Mouse (Mus musculus) adipocyte (in vitro differentiated cells): Measurements from ENCODE around the gene Ybx1.
A peak's percentile ranks its signal among the peaks of the same experiment; 100 is the strongest.

Source experiments
- DNase-seq: peaks from one replicate; pipeline ENCODE4 v3.0.0-alpha.2; 2016; ENCODE audit warnings: low spot score

Gene Ybx1

DNA sequence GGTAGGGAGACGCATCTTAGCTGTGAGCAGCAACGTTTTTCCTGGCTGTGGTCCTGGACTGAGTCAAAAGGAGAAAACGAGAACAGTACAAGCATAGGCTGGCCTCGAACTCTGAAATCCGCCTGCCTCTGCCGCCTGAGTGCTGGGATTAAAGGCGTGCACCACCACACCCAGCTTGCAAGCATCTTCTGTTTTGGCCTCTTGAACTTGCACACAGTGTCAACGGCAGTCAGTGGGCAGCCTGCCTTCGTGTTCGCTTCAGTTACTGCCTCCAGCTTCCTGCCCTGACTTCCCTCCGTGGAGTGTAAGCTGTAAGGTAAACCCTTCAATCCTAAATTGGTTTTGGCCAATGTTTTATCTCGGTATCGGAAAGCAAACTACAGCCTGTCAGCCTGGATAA is 27.8 kb downstream of the Ybx1 start:
- no peak for DNase-seq

DNA sequence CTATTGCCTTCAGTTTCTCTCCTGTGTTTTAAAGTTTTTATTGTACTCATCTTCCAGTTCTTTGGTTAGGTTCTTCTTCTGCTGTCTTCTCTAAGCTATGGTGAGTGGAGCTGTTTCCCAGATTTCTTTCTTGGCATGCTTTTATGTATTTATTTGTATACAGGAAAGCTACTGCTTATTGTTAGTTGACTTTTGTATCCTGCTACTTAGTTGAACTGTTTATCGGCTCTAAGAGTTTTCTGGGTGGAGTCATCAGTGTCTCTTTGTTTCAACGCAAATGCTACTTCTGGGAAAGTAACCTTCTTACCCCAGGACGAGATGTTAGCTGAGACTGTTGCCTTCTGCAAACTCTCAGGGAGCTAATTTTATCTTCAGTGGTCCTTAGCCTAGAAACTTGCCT is 30.9 kb downstream of the Ybx1 start:
- DNase-seq: no peak

DNA sequence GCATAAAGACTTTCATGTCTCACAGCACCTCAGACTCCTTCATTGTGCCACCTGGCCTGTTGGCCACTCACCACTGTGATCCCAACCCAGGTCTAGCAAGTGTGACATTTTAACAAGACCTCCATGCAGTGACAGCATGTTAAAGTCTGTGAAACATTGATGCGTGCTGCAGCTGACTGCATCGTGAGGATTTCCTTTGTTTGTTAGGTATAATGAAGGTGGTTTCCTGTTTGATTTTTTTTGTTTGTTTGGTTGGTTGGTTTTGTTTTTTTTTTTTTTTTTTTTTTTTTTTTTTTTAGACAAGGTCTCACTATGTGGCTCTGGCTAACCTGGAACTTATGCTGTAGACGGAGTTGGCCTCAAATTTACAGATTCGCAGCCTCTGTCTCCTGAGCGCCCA is 31.9 kb downstream of the Ybx1 start:
- DNase-seq: no peak

DNA sequence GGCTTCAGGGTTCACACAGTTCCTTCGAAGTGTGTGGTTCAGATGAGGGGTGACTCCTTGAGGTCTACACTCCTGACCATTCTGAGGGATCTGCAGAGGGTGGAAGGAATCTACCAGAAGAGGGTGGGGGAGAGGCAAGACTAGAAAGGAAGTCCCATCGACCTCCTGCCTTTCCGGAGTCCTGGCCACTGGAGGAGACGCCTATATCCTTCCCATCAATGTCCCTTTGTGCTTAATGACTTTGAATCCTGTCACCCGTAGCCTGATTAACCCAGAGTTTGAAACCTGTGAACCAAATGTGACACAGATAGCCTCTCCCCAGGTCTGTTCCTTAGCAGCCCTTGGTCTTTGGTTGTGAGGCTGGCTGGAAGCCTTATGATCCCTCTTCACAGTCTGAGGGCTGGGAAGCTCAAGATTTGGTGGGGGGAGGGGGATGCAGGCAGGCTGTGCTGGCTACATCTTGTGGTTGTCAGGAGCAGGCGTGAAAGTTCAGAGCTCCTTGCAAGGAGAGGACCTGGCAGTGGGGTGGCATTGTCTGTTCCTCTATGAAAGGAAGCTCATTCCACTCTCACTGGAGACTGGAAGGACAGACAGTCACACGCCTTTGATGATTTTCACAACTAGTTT is 33.2 kb downstream of the Ybx1 start:
- DNase-seq: no peak

DNA sequence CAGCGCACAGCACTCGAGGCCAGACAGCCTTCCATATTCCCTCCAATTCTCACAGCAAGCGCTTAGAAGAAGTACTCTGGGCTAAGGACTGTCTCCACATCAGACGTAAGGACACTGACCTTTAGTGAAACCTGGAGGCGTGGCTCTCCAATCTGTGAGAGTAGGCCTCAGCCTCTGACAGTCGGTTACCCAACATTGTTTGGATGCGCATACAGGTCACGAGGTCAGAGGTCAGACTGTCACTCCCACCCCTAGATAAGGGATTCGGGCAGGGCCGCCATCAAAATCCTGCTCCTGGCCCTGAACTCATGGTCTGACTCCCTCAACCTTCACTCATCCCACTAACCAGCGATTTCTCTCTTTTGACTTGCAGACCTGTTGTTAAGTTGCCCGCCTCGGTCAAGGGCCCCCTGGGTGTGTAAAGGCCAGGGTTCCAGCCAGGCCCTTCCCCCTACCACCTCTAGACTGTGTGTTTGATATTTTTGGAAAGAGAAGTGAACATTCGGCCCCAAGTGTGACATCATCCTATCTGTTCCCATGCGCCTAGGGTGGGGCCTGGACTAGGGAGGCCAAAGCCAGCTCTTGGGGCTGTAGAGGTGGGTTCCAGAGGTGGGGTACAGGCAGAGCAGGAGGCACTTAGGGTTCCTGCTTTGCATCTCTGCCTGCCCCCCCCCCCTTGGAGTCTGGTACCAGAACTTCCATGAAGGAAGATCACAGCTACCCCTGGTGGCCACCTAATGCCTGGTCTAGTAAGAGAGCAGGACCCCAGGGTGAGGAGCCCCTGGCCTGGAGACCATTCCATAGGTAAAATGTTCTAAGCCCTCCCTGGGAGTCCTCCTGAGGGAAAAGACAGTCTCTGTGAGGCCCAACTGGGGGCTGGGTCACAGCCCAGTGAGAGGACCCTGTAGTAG is 34.8 kb downstream of the Ybx1 start:
- DNase-seq: no peak

DNA sequence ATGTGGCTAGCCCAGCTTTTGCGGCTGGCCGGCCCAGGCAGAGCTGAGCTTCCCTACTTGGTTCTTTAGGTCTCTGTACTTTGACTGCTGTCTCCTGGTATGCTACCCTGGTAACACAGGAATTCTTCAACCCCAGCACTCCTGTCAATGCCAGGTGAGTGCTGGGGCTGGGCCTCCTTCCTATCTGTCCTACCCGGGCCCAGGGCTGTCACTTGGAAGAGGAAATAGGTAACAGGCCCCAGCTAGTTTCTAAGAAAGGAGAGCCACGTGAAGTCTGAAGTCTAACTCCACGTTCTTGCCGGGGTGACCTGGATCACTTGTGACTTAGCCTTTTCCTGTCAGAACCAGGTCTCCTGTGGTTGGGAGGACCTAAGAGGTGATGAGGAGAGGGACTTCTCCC is 37.3 kb downstream of the Ybx1 start:
- DNase-seq: no peak

DNA sequence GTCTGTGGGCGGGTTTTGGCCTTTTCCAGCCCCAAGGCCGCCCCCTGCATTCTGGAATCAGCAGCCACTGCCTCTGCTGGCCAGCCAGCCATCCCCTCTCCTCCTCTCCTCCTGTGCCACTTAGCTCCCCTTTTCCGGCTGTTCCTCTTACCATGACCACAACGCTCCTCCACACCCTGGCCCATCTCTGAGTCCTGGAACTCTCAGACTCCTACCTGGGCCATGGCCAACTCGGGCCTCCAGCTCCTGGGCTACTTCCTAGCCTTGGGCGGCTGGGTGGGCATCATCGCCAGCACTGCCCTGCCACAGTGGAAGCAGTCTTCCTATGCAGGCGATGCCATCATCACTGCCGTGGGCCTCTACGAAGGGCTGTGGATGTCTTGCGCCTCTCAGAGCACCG is 39.1 kb downstream of the Ybx1 start, which contains the start of gene Cldn19:
Cldn19 (plus strand) TSS at position 64 of the 400 bp plus-strand sequence.
- DNase-seq: no peak

DNA sequence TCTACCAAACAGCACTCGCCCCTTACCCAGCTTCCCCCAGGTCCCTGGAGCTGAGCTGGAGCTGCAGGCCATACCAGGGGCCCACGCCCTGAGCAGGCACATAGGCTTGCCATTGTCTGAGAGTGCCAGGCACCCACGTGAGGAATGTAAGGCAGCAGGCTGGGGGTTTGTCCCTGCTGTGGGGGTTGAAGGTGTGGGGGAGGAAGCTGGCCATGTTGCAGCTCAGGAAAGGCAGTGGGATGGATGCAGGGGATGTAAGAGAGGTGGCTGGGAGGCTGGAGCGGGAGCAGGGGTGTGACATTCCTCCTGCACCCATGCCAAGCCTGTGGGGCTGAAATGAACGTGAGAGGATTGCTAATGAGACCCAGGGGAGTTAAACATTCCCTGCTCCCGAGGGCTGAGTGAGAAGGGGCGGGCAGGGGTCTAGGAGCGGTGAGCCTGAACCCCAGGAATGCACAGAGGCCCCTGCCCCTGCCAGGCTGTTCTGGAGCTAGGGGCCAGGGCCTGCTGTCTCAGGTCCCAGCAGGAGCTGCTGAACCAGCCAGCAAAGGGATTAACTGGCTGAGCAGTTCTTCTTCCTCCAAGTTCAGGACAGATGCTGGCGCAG is 40.3 kb downstream of the Ybx1 start:
- no peak for DNase-seq

DNA sequence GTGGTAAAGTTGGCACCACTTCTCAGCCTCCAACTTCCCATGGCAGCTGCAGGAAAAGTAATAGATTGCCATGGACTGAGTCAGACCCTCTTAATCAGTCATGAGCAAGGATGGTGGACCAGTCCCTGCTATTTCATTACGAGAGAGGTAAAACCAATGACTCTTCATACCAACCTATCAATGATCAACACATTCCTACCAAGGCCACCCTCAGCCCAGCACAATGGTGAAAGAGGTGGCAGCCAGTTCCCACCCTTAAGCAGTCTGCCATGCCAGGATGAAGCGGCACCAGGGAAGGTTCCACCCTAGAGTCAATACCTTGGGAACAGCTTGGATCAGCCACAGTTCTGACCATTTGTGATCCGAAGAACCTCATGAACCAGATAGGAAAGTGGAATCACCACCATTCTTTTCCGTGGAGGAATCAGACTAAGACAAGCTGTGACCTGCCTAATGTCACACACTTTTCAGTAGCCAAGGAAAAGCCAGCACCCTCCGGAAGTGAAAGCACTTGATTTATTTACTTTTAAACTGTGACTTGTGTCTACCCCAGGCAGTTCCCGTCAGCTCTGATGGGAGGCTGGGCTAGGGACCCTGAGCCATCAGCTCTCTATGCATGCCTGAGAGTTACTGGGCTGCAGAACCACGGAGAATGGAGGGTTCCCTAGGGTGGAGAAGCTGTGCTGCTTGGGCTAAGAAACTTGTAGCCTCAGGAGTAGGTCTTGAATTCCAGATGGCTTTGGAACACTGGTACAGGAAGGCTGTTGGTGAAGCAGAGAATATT is 42.2 kb downstream of the Ybx1 start:
- no peak for DNase-seq

DNA sequence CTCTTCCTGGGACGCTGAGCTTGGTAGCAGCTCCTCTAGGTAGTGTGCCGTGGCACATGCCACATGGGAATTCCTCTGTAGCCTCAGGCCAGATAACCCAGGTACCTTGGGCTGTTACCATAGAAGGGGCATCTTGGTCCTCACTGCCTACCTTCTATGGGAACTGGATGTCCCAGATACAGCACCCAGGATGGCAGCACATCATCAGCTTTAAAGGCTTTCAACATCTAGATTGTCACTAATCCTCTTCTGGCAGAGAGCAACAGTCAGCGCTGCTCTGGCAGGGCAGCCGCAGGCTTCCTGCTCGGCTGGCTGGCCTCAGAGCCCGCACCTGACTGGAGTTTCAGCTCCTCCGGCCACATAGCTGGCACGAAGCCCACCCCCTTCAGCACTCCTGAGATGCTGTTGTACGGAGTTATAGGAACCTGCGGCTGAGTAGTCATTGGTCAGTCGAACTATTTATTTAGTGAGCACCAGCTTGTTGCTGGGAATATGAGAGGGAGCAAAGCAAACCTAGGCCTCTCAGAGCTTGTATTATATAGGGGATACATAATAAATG is 45.9 kb downstream of the Ybx1 start:
- no peak for DNase-seq

DNA sequence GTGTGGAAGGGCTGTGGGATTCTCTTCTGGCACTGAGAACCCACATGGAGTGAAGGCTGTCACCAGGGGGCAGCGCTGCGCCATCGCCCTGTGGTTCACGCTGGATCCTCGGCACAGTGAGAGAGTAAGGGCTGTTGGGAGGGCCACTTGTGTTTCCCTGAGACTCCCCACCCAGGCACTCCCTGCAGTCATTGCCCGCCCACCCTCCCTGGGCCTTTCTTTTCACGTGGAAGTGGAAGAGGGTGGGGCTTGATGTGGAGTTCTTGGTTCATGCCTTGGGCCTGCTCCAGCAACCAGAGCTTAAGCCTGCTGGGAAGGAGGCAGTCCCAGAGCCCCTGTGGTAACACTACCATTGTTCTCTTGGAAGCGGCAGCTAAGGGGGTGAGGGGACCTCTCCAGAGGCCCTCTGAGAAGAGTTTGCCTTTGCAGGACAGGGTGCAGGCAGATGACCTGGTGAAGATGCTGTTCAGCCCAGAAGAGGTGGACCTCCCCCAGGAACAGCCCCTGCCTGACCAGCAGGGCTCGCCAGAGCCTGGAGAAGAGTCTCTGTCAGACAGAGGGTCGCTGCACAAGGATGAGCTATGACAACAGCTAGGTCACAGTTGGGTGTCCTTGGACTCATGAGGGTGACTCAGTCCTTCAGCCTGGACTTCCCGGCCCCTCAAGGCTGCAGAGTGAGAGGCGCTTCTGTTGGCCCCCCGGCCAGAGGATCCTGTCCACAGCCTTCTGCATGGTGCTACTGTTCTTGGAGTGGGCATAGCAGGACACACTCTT is 46.8 kb downstream of the Ybx1 start:
- peak; percentile 53 for DNase-seq

DNA sequence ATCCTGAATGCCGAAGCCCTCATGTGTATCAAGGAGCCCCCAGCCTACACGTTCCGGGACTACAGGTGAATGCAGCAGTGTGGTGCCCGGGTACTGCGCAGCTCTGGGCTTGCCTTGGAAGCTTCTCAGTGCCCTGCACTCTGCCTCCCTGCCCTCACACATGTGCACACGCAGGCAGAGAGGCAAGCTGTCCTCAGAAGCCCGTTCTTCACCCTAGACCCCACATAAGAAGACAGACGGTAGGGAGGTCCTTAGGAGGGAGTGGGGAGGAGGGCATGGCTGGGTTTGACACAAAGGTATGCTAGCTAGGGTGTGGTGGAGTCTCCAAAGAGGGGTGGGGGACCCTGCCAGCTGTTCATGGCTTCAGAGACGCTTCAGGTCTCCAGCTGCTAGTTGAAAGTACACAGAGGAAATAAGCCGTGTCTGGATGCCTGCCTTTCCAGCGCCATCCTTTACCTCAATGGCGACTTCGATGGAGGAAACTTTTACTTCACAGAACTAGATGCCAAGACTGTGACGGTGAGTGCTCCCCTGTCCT is 47.6 kb downstream of the Ybx1 start:
- no peak for DNase-seq

DNA sequence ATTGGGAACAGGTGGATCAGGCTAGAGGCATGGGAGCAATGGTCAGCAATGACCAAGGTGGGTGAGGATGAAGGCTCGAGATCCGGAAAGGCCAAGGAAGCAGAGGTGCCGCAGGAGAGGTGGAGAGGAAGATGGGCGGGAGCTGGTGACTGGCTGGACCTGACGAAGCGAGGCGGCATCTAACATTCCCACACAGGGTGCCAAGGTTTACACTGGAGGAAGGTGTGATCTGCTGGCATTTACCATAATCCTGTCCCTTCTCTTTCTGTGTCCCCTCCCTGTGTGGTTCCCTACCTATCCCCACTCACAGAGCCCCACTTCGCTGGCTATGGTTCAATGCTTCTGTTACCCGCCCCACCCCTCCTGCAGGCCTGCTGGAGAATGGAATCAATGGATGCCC is 48.4 kb downstream of the Ybx1 start:
- no peak for DNase-seq

DNA sequence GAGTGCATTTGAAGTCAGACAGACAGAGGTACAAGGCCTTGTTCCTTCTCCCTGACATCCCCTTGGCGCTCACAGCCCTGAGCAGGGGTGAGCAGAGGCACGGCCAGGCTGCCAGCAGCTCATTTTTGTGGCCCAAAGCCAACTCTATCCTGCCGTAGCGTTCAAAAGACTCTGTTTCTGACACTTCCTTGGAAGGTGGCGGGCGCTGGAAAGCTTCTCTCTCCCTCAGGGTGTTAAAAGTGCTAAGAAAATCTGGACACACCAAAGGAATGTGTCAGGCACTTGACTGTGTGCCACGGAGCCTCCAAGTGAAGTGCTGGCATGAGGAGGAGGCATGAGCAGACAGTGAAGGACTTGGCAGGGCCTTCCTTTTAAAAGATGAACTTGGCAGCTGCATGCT is 48.8 kb downstream of the Ybx1 start:
- DNase-seq: peak; percentile 60

DNA sequence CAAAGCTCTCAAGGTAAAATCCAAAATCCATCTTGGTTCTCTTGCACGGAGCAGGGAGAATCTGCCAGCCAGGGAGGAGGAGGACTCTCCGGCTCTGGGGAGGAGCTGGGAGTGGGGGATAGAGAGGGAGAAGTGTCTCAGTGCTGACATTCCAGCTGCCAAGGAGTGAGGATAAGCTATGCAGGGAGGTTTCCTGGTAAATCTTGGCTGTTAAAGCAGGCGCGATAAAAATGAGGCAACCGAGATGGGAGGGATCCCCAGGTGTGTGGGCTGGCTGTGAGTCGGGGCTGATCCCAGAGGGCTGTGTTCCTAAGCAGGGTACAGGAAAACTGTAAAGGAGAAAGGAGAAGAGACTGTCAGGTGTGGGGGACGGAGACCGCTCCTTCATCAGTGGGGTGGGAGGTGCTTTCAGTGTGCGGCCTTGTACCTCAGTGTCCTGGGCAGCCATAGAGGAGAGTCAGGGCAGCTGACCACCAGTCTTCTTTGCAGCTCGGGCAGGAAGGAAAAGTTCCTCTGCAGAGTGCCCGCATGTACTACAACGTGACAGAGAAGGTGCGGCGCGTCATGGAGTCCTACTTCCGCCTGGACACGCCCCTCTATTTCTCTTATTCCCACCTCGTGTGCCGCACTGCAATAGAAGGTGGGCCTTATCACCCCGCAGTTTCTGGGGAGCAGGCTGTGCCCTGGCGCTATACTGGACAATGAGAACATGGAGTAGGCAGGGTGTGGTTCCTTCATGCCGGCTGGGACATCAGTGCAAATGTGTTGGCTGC is 49.8 kb downstream of the Ybx1 start:
- no peak for DNase-seq

DNA sequence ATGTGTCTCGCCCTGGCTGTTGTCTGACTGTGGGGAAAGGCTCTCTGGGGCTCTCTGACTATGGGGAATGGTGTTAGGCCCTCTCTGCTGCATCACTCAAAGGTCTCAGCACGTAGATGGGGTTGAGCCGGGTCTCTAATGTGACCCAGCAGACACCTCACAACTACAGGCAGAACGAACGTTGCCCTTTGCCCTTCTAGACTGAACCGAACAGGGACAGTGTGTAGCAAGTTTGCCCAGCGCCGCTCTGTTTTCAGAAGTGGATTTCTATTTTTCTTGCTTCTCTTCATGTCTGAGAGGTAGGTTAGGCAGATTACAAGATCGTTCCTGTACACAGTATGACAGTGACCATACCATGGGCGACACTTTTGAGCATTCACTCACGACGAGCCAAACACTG is 51.8 kb downstream of the Ybx1 start:
- no peak for DNase-seq

DNA sequence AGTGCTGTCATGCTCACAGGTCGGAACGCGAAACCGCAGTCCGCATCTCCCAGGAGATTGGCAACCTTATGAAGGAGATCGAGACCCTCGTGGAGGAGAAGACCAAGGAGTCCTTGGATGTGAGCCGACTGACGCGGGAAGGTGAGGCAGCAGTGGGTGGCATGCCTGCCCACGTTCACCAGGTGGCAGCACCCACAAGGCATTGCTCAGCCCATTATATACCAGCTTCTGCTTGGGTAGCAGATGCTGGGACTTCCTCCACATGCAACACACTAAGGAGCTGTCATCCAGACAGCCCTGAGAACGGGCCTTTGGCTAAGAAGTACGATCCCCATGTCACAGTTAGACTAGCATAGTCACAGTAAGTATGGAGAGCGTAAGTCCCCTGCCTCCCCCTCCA is 52.7 kb downstream of the Ybx1 start:
- no peak for DNase-seq

DNA sequence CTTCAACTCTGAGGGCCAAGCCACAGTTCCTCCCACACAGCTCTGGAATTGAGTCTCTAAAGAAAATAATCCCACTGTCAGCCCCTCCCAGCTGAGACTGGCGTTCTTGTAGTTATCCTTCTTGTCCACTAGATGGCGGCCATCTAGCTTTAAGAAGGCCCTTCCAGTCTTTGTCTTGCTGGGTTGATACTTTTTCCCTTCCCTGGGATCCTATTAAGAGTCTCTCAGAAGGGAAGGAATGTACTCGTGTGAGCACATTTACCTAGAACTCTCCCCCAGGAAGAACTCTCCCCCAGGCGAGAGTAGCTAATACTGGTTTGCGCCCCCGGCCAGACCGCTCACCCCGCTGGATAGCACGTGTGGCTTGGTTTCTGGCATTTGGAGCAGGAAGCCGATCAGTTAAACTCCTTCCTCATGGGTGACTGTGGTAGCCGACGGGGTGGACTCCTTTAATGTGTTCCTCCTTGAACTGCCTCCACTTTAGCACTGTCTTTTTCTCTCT is 55.2 kb downstream of the Ybx1 start:
- peak; percentile 72 for DNase-seq

DNA sequence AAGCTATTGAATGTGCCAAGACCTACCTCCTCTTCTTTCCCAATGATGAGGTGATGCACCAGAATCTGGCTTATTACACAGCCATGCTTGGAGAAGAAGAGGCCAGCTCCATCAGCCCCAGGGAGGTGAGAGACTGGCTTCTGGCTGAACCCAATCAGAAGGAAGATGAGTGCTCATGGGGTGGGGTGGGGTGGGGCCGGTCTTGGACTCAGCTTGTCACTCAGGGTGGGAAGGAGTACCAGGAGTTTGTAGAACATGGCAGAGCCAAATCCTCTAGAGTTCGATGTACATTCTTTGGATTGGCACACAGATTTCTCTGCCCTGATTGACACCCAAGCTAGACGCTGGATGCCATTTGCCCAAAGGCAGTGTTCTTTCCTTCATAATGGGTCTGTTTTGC is 55.7 kb downstream of the Ybx1 start:
- no peak for DNase-seq

DNA sequence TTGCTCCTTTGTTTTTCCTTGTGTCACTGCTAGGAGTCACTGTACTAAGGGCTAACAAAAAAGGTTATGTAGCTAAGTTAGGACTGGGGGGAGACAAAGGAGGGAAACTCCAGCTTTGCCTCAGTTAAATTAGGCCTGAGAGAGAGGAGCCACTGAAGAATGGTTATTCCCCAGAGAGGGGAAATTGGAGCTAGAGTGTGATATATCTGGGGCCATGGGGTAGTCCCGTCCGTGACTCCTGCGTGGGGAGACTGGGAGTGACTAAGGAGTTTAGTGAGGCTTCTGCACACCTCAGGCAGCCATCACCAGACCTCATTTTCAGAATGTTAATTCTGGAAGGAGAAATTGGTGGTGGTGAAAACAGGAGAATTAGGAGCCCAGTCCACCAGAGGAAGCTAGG is 60.1 kb downstream of the Ybx1 start:
- DNase-seq: no peak
